Mouse (Mus musculus): ENCODE data around the gene Smyd4. TPM values are rescaled to one million over a fixed set of nuclear protein-coding genes. Genes with fewer than 3 reads are reported as not detected.
A peak's percentile ranks its signal among the peaks of the same experiment; 100 is the strongest.

Smyd4 gene
- polyA plus RNA-seq, 1 experiment from 2014 or later: 14.6 TPM

DNA sequence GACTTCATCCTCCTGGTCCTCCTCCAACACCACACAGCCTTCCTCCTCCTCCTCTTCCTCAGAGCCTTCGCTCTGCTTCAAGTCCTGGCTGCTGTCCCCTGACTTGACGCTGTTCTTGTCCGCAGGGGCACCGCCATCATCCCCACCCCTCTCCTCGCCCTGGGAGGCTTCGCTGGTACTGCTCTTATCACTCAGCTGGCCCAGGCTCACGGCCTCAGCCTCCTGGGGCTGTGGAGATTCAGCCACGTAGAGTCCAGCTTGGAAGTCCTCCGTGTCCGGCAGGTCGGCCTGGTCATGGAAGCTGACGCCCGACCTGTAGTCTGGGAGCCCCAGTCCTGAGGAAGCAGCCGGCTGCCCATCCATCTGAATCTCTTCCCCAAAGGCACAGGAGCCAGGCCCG is 102.7 kb downstream of the Smyd4 start:
- no peak for DNase-seq (ENCODE audit: low spot score)
- H3K36me3 ChIP-seq: peaks cover 30% of the 10 kb centered on the region
- 89% methylated on average over 15 of the region's 15 CpGs for WGBS
- no peaks in the 10 kb centered on the region for H3K9me3 ChIP-seq
- H3K27ac ChIP-seq: peak overlapping the region; percentile 13; the same call in 1 of the 2 replicates
- peaks cover 35% of the 10 kb centered on the region for H3K4me1 ChIP-seq (replicated peaks)
- H3K4me3 ChIP-seq: peak overlapping the region; percentile 6; the same call in 1 of the 2 replicates
- peaks cover 8% of the 10 kb centered on the region; the same call in 1 of the 2 replicates for H3K27me3 ChIP-seq (ENCODE audit: insufficient read depth, poor library complexity, severe bottlenecking)

DNA sequence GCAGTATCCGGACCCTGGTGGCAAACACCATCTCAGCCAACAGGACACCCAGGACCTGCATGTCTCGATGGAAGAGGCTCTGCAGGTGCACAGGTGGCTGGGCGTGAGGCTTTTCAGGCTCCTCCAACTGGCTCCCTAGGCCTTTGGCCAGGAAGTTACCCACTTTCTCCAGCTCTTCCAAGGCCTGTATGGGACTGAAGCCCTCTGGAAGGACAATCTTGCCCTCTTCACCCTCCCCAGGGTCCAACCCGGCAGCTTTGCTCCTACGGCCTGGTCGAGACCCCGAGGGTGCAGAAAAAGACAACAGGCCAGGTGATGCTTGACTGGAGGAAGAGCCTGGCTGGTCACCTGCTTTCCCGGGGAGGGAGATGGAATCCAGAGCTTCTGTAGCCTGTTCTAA is 103.8 kb downstream of the Smyd4 start:
- Histone ChIP-seq H3K4me3 (no peak overlapping the region), H3K36me3 (peaks cover 25% of the 10 kb centered on the region), H3K27me3 (ENCODE audit: insufficient read depth, poor library complexity, severe bottlenecking) (peaks cover 8% of the 10 kb centered on the region; the same call in 1 of the 2 replicates), H3K4me1 (replicated peaks) (peaks cover 35% of the 10 kb centered on the region), H3K27ac (no peak overlapping the region), H3K9me3 (no peaks in the 10 kb centered on the region)
- 91% methylated on average over 8 of the region's 8 CpGs for WGBS
- no peak for DNase-seq (ENCODE audit: low spot score)

DNA sequence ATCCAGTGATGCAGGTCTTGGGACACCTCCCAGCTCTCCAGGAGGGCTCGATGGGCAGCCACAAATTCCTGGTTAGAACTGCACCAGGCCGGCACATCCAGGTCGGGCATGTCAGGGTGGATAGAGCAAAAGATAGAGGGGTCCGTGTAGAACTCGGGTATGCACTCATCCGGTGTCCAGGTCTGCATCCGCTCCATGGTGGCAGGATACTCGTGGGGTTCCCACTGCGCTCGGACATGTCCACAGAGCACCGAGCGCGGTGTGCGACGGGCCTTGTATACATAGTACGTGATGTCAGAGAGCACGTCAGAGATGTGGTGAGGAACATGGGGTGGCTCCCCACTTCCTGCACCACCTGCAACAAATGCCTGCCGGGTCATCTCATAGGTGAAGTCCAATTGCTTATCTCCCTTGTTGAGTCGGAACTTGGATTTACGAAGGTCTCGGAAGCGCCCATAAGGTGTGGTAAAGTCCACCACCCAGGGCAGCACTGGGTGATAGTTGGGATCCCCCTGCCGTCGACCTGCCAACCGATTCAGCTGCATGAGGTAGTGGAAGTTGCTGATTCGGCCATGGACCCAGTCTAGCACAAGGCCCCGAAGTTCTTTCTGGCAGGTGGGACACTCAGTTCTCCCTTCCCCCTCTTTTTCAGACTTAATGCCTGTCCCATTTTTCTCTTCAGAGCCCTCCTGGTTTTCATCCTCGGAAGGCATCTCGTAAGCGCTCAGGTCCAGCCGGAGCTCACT is 104.8 kb downstream of the Smyd4 start:
- 94% methylated on average over 31 of the region's 31 CpGs for WGBS

DNA sequence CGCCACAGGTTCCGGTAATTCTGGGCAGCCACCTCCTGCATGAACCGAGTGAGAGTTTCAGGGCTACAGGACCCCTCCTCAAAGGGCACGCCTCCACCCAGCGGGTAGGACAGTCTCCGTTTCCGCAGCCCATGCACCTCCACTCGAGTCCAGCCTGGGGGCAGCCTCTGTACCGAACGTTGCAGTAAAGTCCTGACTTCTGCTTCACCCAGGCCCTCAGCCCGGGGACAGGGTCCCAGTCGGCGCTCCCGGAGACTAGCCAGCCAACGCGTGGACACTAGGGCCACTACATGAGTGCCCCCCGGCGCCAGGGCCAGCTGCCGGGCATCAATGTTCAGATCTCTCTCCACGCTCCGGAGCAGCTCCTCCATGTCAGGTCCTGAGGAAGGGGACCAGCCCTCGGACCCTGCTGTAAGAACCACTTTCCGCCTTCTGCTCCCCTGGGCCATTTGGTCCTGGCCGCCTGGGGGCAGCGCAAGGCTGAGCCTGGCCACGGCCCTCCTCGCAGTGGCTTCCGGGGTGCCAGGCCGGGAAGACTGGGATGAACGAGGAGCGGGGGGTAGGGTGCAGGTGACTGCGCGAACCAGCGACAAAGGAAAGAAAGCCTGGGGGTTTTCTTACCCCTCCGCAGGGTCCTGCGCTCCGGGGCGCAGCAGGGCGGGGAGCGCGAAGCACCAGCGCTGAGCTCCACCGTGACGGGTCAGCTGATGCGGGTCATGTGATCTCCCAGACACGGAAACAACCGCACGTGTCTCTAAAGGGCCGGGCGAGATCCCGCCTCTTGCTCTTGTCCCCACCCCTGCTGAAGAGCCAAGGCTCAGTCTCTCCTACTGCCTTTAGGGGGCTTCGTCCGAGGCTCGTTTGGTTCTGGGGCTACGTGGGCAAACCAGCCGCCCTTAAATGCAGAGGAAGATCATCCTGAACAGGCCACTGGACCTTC is 106.0 kb downstream of the Smyd4 start, which contains the start of gene Wdr81:
Gene Wdr81 (minus strand): TSS at position 727 of the 940 bp plus-strand sequence.
- H3K27me3 ChIP-seq (ENCODE audit: insufficient read depth, poor library complexity, severe bottlenecking): peaks cover 8% of the 10 kb centered on the region; the same call in 1 of the 2 replicates
- H3K36me3 ChIP-seq: peaks cover 4% of the 10 kb centered on the region; the same call in 1 of the 2 replicates
- 3% methylated on average over 56 of the region's 56 CpGs for WGBS
- H3K4me3 ChIP-seq: peak within 1 kb of the TSS; percentile 84
- peak; percentile 91 for DNase-seq (ENCODE audit: low spot score)
- H3K27ac ChIP-seq: peak within 1 kb of the TSS; percentile 88
- H3K9me3 ChIP-seq: no peaks in the 10 kb centered on the region
- peaks cover 36% of the 10 kb centered on the region for H3K4me1 ChIP-seq (replicated peaks)

More for the DNA sequence above, 104.8 kb downstream of the Smyd4 start:
- no peaks in the 10 kb centered on the region for H3K9me3 ChIP-seq
- no peak overlapping the region for H3K27ac ChIP-seq
- H3K4me3 ChIP-seq: peak overlapping the region; percentile 84; the same call in 1 of the 2 replicates
- H3K27me3 ChIP-seq (ENCODE audit: insufficient read depth, poor library complexity, severe bottlenecking): peaks cover 8% of the 10 kb centered on the region; the same call in 1 of the 2 replicates
- DNase-seq (ENCODE audit: low spot score): no peak
- peaks cover 16% of the 10 kb centered on the region for H3K36me3 ChIP-seq
- H3K4me1 ChIP-seq (replicated peaks): peaks cover 35% of the 10 kb centered on the region

Other genes with a start within 250 kb of the Smyd4 start
- 0.15 and 0.52 TPM in 2 replicates for gene Hic1, start 178.9 kb upstream of the Smyd4 start, polyA plus RNA-seq (2016; fragmentation: Nextera tagmentation; extraction: Ambion mirVana)
- 27.6 and 33.1 TPM in 2 replicates for gene Ovca2, start 169.6 kb upstream of the Smyd4 start, polyA plus RNA-seq (2016; fragmentation: Nextera tagmentation; extraction: Ambion mirVana)
- 23.2 and 24.2 TPM in 2 replicates for gene Dph1, start 157.2 kb upstream of the Smyd4 start, polyA plus RNA-seq (2016; fragmentation: Nextera tagmentation; extraction: Ambion mirVana)
- gene Rtn4rl1, start 154.7 kb upstream of the Smyd4 start, polyA plus RNA-seq (2016; fragmentation: Nextera tagmentation; extraction: Ambion mirVana): 2.5 and 2.8 TPM in 2 replicates
- gene Rpa1, start 109 bp upstream of the Smyd4 start, polyA plus RNA-seq (2016; fragmentation: Nextera tagmentation; extraction: Ambion mirVana): 136 and 178 TPM in 2 replicates
- 95.3 and 106 TPM in 2 replicates for gene Serpinf1, start 74.3 kb downstream of the Smyd4 start, polyA plus RNA-seq (2016; fragmentation: Nextera tagmentation; extraction: Ambion mirVana)
- gene Serpinf2, start 91.2 kb downstream of the Smyd4 start, polyA plus RNA-seq (2016; fragmentation: Nextera tagmentation; extraction: Ambion mirVana): 0.07 TPM in 1 of 2 replicates, not detected in the other
- gene Wdr81, start 106.3 kb downstream of the Smyd4 start, polyA plus RNA-seq (2016; fragmentation: Nextera tagmentation; extraction: Ambion mirVana): 7.7 and 8.6 TPM in 2 replicates
- 11.7 and 12.4 TPM in 2 replicates for gene Tlcd2, start 113.3 kb downstream of the Smyd4 start, polyA plus RNA-seq (2016; fragmentation: Nextera tagmentation; extraction: Ambion mirVana)
- gene Prpf8, start 138.4 kb downstream of the Smyd4 start, polyA plus RNA-seq (2016; fragmentation: Nextera tagmentation; extraction: Ambion mirVana): 74.8 and 78.1 TPM in 2 replicates
- 0.35 and 0.65 TPM in 2 replicates for gene Rilp, start 161.7 kb downstream of the Smyd4 start, polyA plus RNA-seq (2016; fragmentation: Nextera tagmentation; extraction: Ambion mirVana)
- gene Scarf1, start 165.1 kb downstream of the Smyd4 start, polyA plus RNA-seq (2016; fragmentation: Nextera tagmentation; extraction: Ambion mirVana): 4.9 and 6.4 TPM in 2 replicates
- 5.2 and 7.1 TPM in 2 replicates for gene Slc43a2, start 183.3 kb downstream of the Smyd4 start, polyA plus RNA-seq (2016; fragmentation: Nextera tagmentation; extraction: Ambion mirVana)
- 68.8 and 80.6 TPM in 2 replicates for gene Pitpna, start 239.7 kb downstream of the Smyd4 start, polyA plus RNA-seq (2016; fragmentation: Nextera tagmentation; extraction: Ambion mirVana)